Mouse (Mus musculus): Measurements from ENCODE around the gene Eml6. TPM values are rescaled to one million over a fixed set of nuclear protein-coding genes. Genes with fewer than 3 reads are reported as not detected.
A peak's percentile ranks its signal among the peaks of the same experiment; 100 is the strongest.
"Not testable (repeated sequence)": the region's sequence is repeated elsewhere in the genome, so short reads cannot be mapped to it uniquely, and the experiment has no call there.

Eml6 gene
- polyA plus RNA-seq, 1 experiment from 2014 or later: 1.3 TPM

GRCm38 (mm10) chr11:29923851-29924250 is 102.0 kb downstream of the Eml6 start:
- H3K4me2 ChIP-seq (ENCODE audit: low read depth, low read length): no peak overlapping the region
- no peaks in the 10 kb centered on the region for H3K9me3 ChIP-seq (replicated peaks; ENCODE audit: control insufficient read depth, low read length)
- no peaks in the 10 kb centered on the region for H3K27me3 ChIP-seq (ENCODE audit: control insufficient read depth, insufficient read depth, low read length)
- no peaks in the 10 kb centered on the region for H3K4me1 ChIP-seq (ENCODE audit: control insufficient read depth, insufficient read depth, low read length)
- no peak overlapping the region for H3K27ac ChIP-seq (ENCODE audit: low read length)
- H3K36me3 ChIP-seq (ENCODE audit: control insufficient read depth, insufficient read depth, low read length): no peaks in the 10 kb centered on the region
- WGBS: 74% methylated on average over 1 of the region's 1 CpGs
- H3K9ac ChIP-seq (ENCODE audit: low read length): no peak overlapping the region
- no peak overlapping the region for H3K4me3 ChIP-seq (replicated peaks; ENCODE audit: low read length)
- ATAC-seq (ENCODE audit: insufficient read depth, low FRiP score): no peak

DNA sequence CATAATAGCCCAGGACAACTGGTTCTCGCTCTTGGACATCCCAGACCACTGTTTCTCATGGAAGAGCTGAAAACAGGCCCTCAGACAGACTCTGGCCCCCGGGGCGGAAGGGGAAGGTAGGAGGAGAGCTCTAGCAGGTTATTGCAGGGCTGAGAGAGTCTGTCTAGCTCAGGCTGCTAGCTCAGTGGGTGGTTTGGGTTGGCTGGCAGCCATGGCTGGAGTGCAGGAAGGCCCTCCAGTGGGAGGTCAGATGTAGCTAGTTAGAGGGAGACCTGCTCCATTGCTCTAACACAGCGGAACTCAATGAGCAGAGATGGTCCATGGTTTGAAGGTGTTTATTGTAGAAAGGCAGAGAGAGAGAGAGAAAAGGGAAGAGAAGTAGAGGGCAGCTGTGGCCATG is 112.7 kb downstream of the Eml6 start:
- no peaks in the 10 kb centered on the region for H3K9me3 ChIP-seq (replicated peaks; ENCODE audit: control insufficient read depth, low read length)
- H3K27ac ChIP-seq (ENCODE audit: low read length): no peak overlapping the region
- no peaks in the 10 kb centered on the region for H3K4me1 ChIP-seq (ENCODE audit: control insufficient read depth, insufficient read depth, low read length)
- H3K4me2 ChIP-seq (ENCODE audit: low read depth, low read length): no peak overlapping the region
- no peaks in the 10 kb centered on the region for H3K27me3 ChIP-seq (ENCODE audit: control insufficient read depth, insufficient read depth, low read length)
- 90% methylated on average over 4 of the region's 4 CpGs for WGBS
- no peak overlapping the region for H3K9ac ChIP-seq (ENCODE audit: low read length)
- ATAC-seq (ENCODE audit: insufficient read depth, low FRiP score): no peak
- H3K4me3 ChIP-seq (replicated peaks; ENCODE audit: low read length): no peak overlapping the region
- H3K36me3 ChIP-seq (ENCODE audit: control insufficient read depth, insufficient read depth, low read length): no peaks in the 10 kb centered on the region

- H3K27me3 ChIP-seq (ENCODE audit: control insufficient read depth, insufficient read depth, low read length): no peaks in the 10 kb centered on the region
These were observed 116.5 kb downstream of the Eml6 start for GRCm38 (mm10) chr11:29909330-29909729.

DNA sequence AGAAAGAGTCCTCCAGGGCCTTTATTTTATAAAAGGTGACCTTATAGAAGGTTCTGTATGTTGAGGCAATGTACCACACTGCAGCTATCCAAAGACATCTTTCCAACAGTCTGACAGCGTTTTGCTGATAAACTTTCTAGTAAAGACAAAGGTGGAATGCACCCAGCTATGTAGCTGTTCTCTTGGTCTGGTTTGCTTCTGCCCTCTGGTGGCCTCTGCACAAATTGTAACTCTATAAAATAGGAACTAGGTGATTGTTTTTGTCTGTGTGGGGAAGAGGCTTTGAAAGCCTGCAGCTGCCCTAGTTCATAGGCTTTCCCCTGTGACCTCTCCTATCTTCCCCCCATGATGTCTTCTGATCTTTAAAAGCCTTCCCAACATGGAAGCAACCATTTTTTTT is 140.7 kb downstream of the Eml6 start:
- Histone ChIP-seq H3K9ac (ENCODE audit: low read length) (no peak overlapping the region), H3K4me3 (replicated peaks; ENCODE audit: low read length) (no peak overlapping the region), H3K36me3 (ENCODE audit: control insufficient read depth, insufficient read depth, low read length) (no peaks in the 10 kb centered on the region), H3K27me3 (ENCODE audit: control insufficient read depth, insufficient read depth, low read length) (no peaks in the 10 kb centered on the region), H3K4me1 (ENCODE audit: control insufficient read depth, insufficient read depth, low read length) (no peaks in the 10 kb centered on the region), H3K4me2 (ENCODE audit: low read depth, low read length) (no peak overlapping the region), H3K27ac (ENCODE audit: low read length) (no peak overlapping the region), H3K9me3 (replicated peaks; ENCODE audit: control insufficient read depth, low read length) (no peaks in the 10 kb centered on the region)
- WGBS: 0% methylated on average over 1 of the region's 1 CpGs
- peak; percentile 44; the same call in 1 of the 2 replicates for ATAC-seq (ENCODE audit: insufficient read depth, low FRiP score)

More at GRCm38 (mm10) chr11:29909330-29909729, 116.5 kb downstream of the Eml6 start:
- no peak overlapping the region for H3K4me3 ChIP-seq (replicated peaks; ENCODE audit: low read length)
- H3K36me3 ChIP-seq (ENCODE audit: control insufficient read depth, insufficient read depth, low read length): no peaks in the 10 kb centered on the region
- H3K4me2 ChIP-seq (ENCODE audit: low read depth, low read length): no peak overlapping the region
- no peak for ATAC-seq (ENCODE audit: insufficient read depth, low FRiP score)
- H3K9me3 ChIP-seq (replicated peaks; ENCODE audit: control insufficient read depth, low read length): no peaks in the 10 kb centered on the region
- no peak overlapping the region for H3K9ac ChIP-seq (ENCODE audit: low read length)
- no peaks in the 10 kb centered on the region for H3K4me1 ChIP-seq (ENCODE audit: control insufficient read depth, insufficient read depth, low read length)
- no peak overlapping the region for H3K27ac ChIP-seq (ENCODE audit: low read length)

- Histone ChIP-seq H3K4me1 (ENCODE audit: control insufficient read depth, insufficient read depth, low read length) (no peaks in the 10 kb centered on the region), H3K27me3 (ENCODE audit: control insufficient read depth, insufficient read depth, low read length) (no peaks in the 10 kb centered on the region), H3K36me3 (ENCODE audit: control insufficient read depth, insufficient read depth, low read length) (no peaks in the 10 kb centered on the region), H3K4me2 (ENCODE audit: low read depth, low read length) (no peak overlapping the region), H3K4me3 (replicated peaks; ENCODE audit: low read length) (no peak overlapping the region), H3K9me3 (replicated peaks; ENCODE audit: control insufficient read depth, low read length) (no peaks in the 10 kb centered on the region), H3K27ac (ENCODE audit: low read length) (no peak overlapping the region), H3K9ac (ENCODE audit: low read length) (no peak overlapping the region)
- WGBS: 67% methylated on average over 1 of the region's 1 CpGs
- no peak for ATAC-seq (ENCODE audit: insufficient read depth, low FRiP score)
These were observed 141.5 kb downstream of the Eml6 start for GRCm38 (mm10) chr11:29884355-29884754.

GRCm38 (mm10) chr11:29883024-29883423 is 142.8 kb downstream of the Eml6 start:
- H3K27me3 ChIP-seq (ENCODE audit: control insufficient read depth, insufficient read depth, low read length): no peaks in the 10 kb centered on the region

GRCm38 (mm10) chr11:29879641-29880040 is 146.2 kb downstream of the Eml6 start:
- no peaks in the 10 kb centered on the region for H3K4me1 ChIP-seq (ENCODE audit: control insufficient read depth, insufficient read depth, low read length)
- no peaks in the 10 kb centered on the region for H3K9me3 ChIP-seq (replicated peaks; ENCODE audit: control insufficient read depth, low read length)
- 77% methylated on average over 2 of the region's 2 CpGs for WGBS
- H3K9ac ChIP-seq (ENCODE audit: low read length): no peak overlapping the region
- no peaks in the 10 kb centered on the region for H3K36me3 ChIP-seq (ENCODE audit: control insufficient read depth, insufficient read depth, low read length)
- H3K4me3 ChIP-seq (replicated peaks; ENCODE audit: low read length): no peak overlapping the region
- no peak for ATAC-seq (ENCODE audit: insufficient read depth, low FRiP score)
- no peak overlapping the region for H3K27ac ChIP-seq (ENCODE audit: low read length)
- H3K27me3 ChIP-seq (ENCODE audit: control insufficient read depth, insufficient read depth, low read length): no peaks in the 10 kb centered on the region
- no peak overlapping the region for H3K4me2 ChIP-seq (ENCODE audit: low read depth, low read length)

More at GRCm38 (mm10) chr11:29883024-29883423, 142.8 kb downstream of the Eml6 start:
- 70% methylated on average over 4 of the region's 4 CpGs for WGBS
- Histone ChIP-seq H3K4me1 (ENCODE audit: control insufficient read depth, insufficient read depth, low read length) (no peaks in the 10 kb centered on the region), H3K4me2 (ENCODE audit: low read depth, low read length) (no peak overlapping the region), H3K9ac (ENCODE audit: low read length) (no peak overlapping the region), H3K36me3 (ENCODE audit: control insufficient read depth, insufficient read depth, low read length) (no peaks in the 10 kb centered on the region), H3K27ac (ENCODE audit: low read length) (no peak overlapping the region), H3K4me3 (replicated peaks; ENCODE audit: low read length) (no peak overlapping the region), H3K9me3 (replicated peaks; ENCODE audit: control insufficient read depth, low read length) (no peaks in the 10 kb centered on the region)
- ATAC-seq (ENCODE audit: insufficient read depth, low FRiP score): no peak

GRCm38 (mm10) chr11:29877981-29878380 is 147.9 kb downstream of the Eml6 start:
- 100% methylated on average over 1 of the region's 1 CpGs for WGBS
- no peak overlapping the region for H3K9ac ChIP-seq (ENCODE audit: low read length)
- H3K36me3 ChIP-seq (ENCODE audit: control insufficient read depth, insufficient read depth, low read length): no peaks in the 10 kb centered on the region
- H3K4me3 ChIP-seq (replicated peaks; ENCODE audit: low read length): no peak overlapping the region
- H3K27ac ChIP-seq (ENCODE audit: low read length): no peak overlapping the region
- no peak for ATAC-seq (ENCODE audit: insufficient read depth, low FRiP score)
- H3K4me1 ChIP-seq (ENCODE audit: control insufficient read depth, insufficient read depth, low read length): no peaks in the 10 kb centered on the region
- no peaks in the 10 kb centered on the region for H3K27me3 ChIP-seq (ENCODE audit: control insufficient read depth, insufficient read depth, low read length)
- no peaks in the 10 kb centered on the region for H3K9me3 ChIP-seq (replicated peaks; ENCODE audit: control insufficient read depth, low read length)
- no peak overlapping the region for H3K4me2 ChIP-seq (ENCODE audit: low read depth, low read length)

GRCm38 (mm10) chr11:29877280-29877679 is 148.6 kb downstream of the Eml6 start:
- ATAC-seq (ENCODE audit: insufficient read depth, low FRiP score): no peak
- Histone ChIP-seq H3K36me3 (ENCODE audit: control insufficient read depth, insufficient read depth, low read length) (no peaks in the 10 kb centered on the region), H3K4me3 (replicated peaks; ENCODE audit: low read length) (no peak overlapping the region), H3K27ac (ENCODE audit: low read length) (no peak overlapping the region), H3K27me3 (ENCODE audit: control insufficient read depth, insufficient read depth, low read length) (no peaks in the 10 kb centered on the region), H3K9me3 (replicated peaks; ENCODE audit: control insufficient read depth, low read length) (no peaks in the 10 kb centered on the region), H3K4me1 (ENCODE audit: control insufficient read depth, insufficient read depth, low read length) (no peaks in the 10 kb centered on the region), H3K4me2 (ENCODE audit: low read depth, low read length) (no peak overlapping the region), H3K9ac (ENCODE audit: low read length) (no peak overlapping the region)
- 72% methylated on average over 3 of the region's 3 CpGs for WGBS

- H3K4me1 ChIP-seq (ENCODE audit: control insufficient read depth, insufficient read depth, low read length); H3K9ac ChIP-seq (ENCODE audit: low read length); H3K27ac ChIP-seq (ENCODE audit: low read length); H3K36me3 ChIP-seq (ENCODE audit: control insufficient read depth, insufficient read depth, low read length); H3K27me3 ChIP-seq (ENCODE audit: control insufficient read depth, insufficient read depth, low read length); ATAC-seq (ENCODE audit: insufficient read depth, low FRiP score); H3K4me2 ChIP-seq (ENCODE audit: low read depth, low read length); H3K4me3 ChIP-seq (replicated peaks; ENCODE audit: low read length); H3K9me3 ChIP-seq (replicated peaks; ENCODE audit: control insufficient read depth, low read length): not testable (repeated sequence)
- 77% methylated on average over 1 of the region's 1 CpGs for WGBS
These were observed 151.1 kb downstream of the Eml6 start for GRCm38 (mm10) chr11:29874781-29875180.
